Mouse (Mus musculus) layer of hippocampus, adult 9-11 months (tissue): ENCODE results near the gene Apol11a.
"Not testable (repeated sequence)": the region's sequence is repeated elsewhere in the genome, so short reads cannot be mapped to it uniquely, and the experiment has no call there.

ENCODE experiments used
- DNase-seq: peaks from one replicate; pipeline ENCODE4 v3.0.0; 2022

Gene Apol11a

GRCm38 (mm10) chr15:77507966-77508365 lies at the start of gene Apol11a:
TSS of gene Apol11a (plus strand) at chr15:77508271.
- not testable (repeated sequence) for DNase-seq

GRCm38 (mm10) chr15:77474699-77475390 lies 33.2 kb upstream of the Apol11a start:
- not testable (repeated sequence) for DNase-seq

- DNase-seq = not testable (repeated sequence)
These were observed 31.4 kb upstream of the Apol11a start, which contains the start of gene Apol10a for GRCm38 (mm10) chr15:77476693-77477092. TSS of gene Apol10a (plus strand) at chr15:77477047.

GRCm38 (mm10) chr15:77482140-77482794 lies 25.8 kb upstream of the Apol11a start:
- no peak for DNase-seq

- not testable (repeated sequence) for DNase-seq
These were observed 14.9 kb upstream of the Apol11a start for GRCm38 (mm10) chr15:77493181-77493580.

GRCm38 (mm10) chr15:77494694-77495093 lies 13.4 kb upstream of the Apol11a start:
- not testable (repeated sequence) for DNase-seq

GRCm38 (mm10) chr15:77520596-77520995 lies 12.5 kb downstream of the Apol11a start:
- DNase-seq = not testable (repeated sequence)

GRCm38 (mm10) chr15:77523186-77523843 lies 15.2 kb downstream of the Apol11a start:
- DNase-seq = peak; percentile 9

GRCm38 (mm10) chr15:77533216-77533615 lies 25.1 kb downstream of the Apol11a start, which contains the start of gene Apol7c:
TSS of gene Apol7c (minus strand) at chr15:77533316.
- no peak for DNase-seq

GRCm38 (mm10) chr15:77539221-77539620 lies 31.1 kb downstream of the Apol11a start:
- DNase-seq = not testable (repeated sequence)

- DNase-seq = no peak
These were observed 53.7 kb downstream of the Apol11a start, which contains the start of gene 1700025B11Rik for GRCm38 (mm10) chr15:77561792-77562191. TSS of gene 1700025B11Rik (minus strand) at chr15:77561892.

- no peak for DNase-seq
These were observed 55.1 kb downstream of the Apol11a start for GRCm38 (mm10) chr15:77563219-77563618.
